Mouse (Mus musculus): Measurements from ENCODE around the gene Fmn2.

GRCm38 (mm10) chr1:174674586-174674985, 173.0 kb downstream of the Fmn2 start:
- TF ChIP-seq CTCF (IDR thresholded peaks at IDR 0.05; ENCODE audit: control insufficient read depth, insufficient read depth, low read length) (peak; percentile 27; the same call in 1 of the 2 replicates), POLR2A (IDR thresholded peaks at IDR 0.05; ENCODE audit: borderline replicate concordance, control insufficient read depth, low read depth, low read length) (no peak)

Measured in bone marrow, adult 2 months (tissue).